Comparison of ENCODE assay signal across 13 mouse cellular contexts in genomic region chr9:87633863-87634630, GRCm38 (mm10).
DNase-seq lines count a peak whose midpoint lies in the region; ATAC-seq and TF ChIP-seq lines count a peak whose summit lies in the region.
"Had no signal": no experiment of that assay in that cellular context is flagged by ENCODE, and none has a peak within 500 bp of the region (broad histone marks: within the 10 kb centered on the region; RNA-seq: fewer than 3 reads in every experiment).

No protein-coding gene starts in this region.

- H3K27me3 ChIP-seq in forebrain, embryonic 15.5 days = no peaks in the 10 kb centered on the region
- H3K27me3 ChIP-seq in forebrain, embryonic 10.5 days (ENCODE audit: poor library complexity, severe bottlenecking) = no peaks in the 10 kb centered on the region

- no peaks in the 10 kb centered on the region for H3K36me3 ChIP-seq in forebrain, embryonic 15.5 days
- no peaks in the 10 kb centered on the region for H3K36me3 ChIP-seq in forebrain, embryonic 10.5 days (replicated peaks)

- no peaks in the 10 kb centered on the region for H3K4me1 ChIP-seq in forebrain, embryonic 15.5 days
- H3K4me1 ChIP-seq in forebrain, embryonic 10.5 days = no peaks in the 10 kb centered on the region

- H3K4me3 ChIP-seq in forebrain, embryonic 15.5 days = no peak overlapping the region
- H3K4me3 ChIP-seq in forebrain, embryonic 10.5 days = no peak overlapping the region
- H3K4me3 ChIP-seq: erythroblast, embryonic 14.5 days had no signal

- no peaks in the 10 kb centered on the region for H3K9me3 ChIP-seq in forebrain, embryonic 15.5 days
- H3K9me3 ChIP-seq in forebrain, embryonic 10.5 days = no peaks in the 10 kb centered on the region

- TF ChIP-seq POLR2A in brain, embryonic 14.5 days (IDR thresholded peaks at IDR 0.05; ENCODE audit: borderline replicate concordance, extremely low read depth, insufficient read depth, insufficient read length, poor library complexity, severe bottlenecking) = no peak

- 63% methylated on average over 5 of the region's 5 CpGs for WGBS in forebrain, embryonic 15.5 days
- 96% methylated on average over 5 of the region's 5 CpGs for WGBS in forebrain, embryonic 10.5 days

- H3K9ac ChIP-seq in forebrain, embryonic 15.5 days (replicated peaks) = no peak overlapping the region

- no peak for TF ChIP-seq CTCF in brain, embryonic 14.5 days (IDR thresholded peaks at IDR 0.05; ENCODE audit: borderline replicate concordance, extremely low read depth, insufficient read depth, insufficient read length)

- no peak overlapping the region for H3K4me2 ChIP-seq in forebrain, embryonic 15.5 days (replicated peaks)

- intact Hi-C loops in gastrocnemius, postnatal 36 days (cut with DNase I) = no loop called here

- ATAC-seq in forebrain, embryonic 15.5 days (replicated peaks) = 0 out of 2 replicates have a peak, but pooled peaks have one; percentile 63

- no peak overlapping the region for H3K27ac ChIP-seq in forebrain, embryonic 15.5 days (replicated peaks)
- no peak overlapping the region for H3K27ac ChIP-seq in forebrain, embryonic 10.5 days

- no peak for DNase-seq in forebrain, embryonic 10.5 days (ENCODE audit: extremely low spot score, low spot score)
- DNase-seq in layer of hippocampus, adult 11-12 months (ENCODE audit: low spot score) = peak; percentile 14
- no peak for DNase-seq in layer of hippocampus, postnatal 25 days (ENCODE audit: extremely low spot score in 1 of 2, low spot score in 1 of 2)
- DNase-seq in brain, embryonic 14.5 days (ENCODE audit: low read depth) = peak; percentile 74
- DNase-seq in lung, postnatal 14 days = peak; percentile 0
- no peak for DNase-seq in gastrocnemius, postnatal 36 days
- no peak for DNase-seq in adrenal gland, postnatal 10 days
- DNase-seq: adrenal gland, postnatal 36 days; cerebellum, postnatal 25 days; kidney, adult 11 months; thymus, postnatal 36 days had no signal

Comparison
In these comparisons a context has a peak if more than half of its experiments do, and no peak if none do; other contexts are left out.
1. DNase-seq: peak in layer of hippocampus, adult 11-12 months (single experiment), brain, embryonic 14.5 days (single experiment) and lung, postnatal 14 days (single experiment); none in forebrain, embryonic 10.5 days (single experiment), layer of hippocampus, postnatal 25 days (0 of 2), gastrocnemius, postnatal 36 days (0 of 2) and adrenal gland, postnatal 10 days (single experiment).